Comparison of ENCODE assay signal across 22 mouse cellular contexts in the genomic region with DNA sequence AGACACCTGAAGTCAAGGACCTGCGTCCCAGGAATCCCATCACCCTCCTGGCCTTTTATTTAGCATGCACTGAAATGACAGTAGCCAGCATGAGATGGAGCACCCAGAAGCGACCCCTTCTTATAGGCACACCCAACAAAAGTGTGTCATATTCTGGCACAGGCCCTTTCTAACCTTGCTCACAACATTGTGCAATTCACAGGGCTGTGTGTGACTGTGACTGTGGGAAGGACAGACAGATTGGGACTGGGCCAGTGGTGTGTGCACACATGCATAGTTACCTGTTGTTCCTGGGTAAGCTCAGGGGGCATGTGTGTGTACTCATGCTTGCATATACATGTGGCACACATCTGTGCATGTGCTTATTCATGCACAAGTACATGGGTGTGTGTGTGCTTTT. TPM values are rescaled to one million over a fixed set of nuclear protein-coding genes. Genes with fewer than 3 reads are reported as not detected.
"Had no signal": no experiment of that assay in that cellular context is flagged by ENCODE, and none has a peak within 500 bp of the region (broad histone marks: within the 10 kb centered on the region; RNA-seq: fewer than 3 reads in every experiment).

No protein-coding gene starts in this region.

- H3K4me3 ChIP-seq: layer of hippocampus, adult 2 months; liver, embryonic 13.5 days; midbrain, embryonic 12.5 days; midbrain, embryonic 15.5 days; neural tube, embryonic 12.5 days; neural tube, embryonic 15.5 days; stomach, embryonic 15.5 days had no signal

- H3K9ac ChIP-seq: liver, embryonic 13.5 days; midbrain, embryonic 12.5 days; midbrain, embryonic 15.5 days; neural tube, embryonic 12.5 days; neural tube, embryonic 15.5 days; stomach, embryonic 15.5 days had no signal

- ATAC-seq: midbrain, embryonic 15.5 days had no signal

- H3K4me2 ChIP-seq: liver, embryonic 13.5 days; midbrain, embryonic 12.5 days; midbrain, embryonic 15.5 days; neural tube, embryonic 12.5 days; neural tube, embryonic 15.5 days; stomach, embryonic 15.5 days had no signal

- H3K27me3 ChIP-seq: midbrain, embryonic 15.5 days; neural tube, embryonic 15.5 days; stomach, embryonic 15.5 days had no signal

- DNase-seq: kidney, adult 9 months; kidney, postnatal 10 days; layer of hippocampus, adult 9-11 months; liver, embryonic 13.5 days; lung, adult 2 months; lung, postnatal 14 days; lung, postnatal 4 days; right cerebral cortex, adult 18-20 months; right cerebral cortex, postnatal 14 days; right cerebral cortex, postnatal 4 days; thymus, postnatal 25 days had no signal

- H3K9me3 ChIP-seq: liver, embryonic 13.5 days; midbrain, embryonic 12.5 days; midbrain, embryonic 15.5 days; neural tube, embryonic 12.5 days; neural tube, embryonic 15.5 days; stomach, embryonic 15.5 days had no signal

- H3K36me3 ChIP-seq: liver, embryonic 13.5 days; midbrain, embryonic 12.5 days; midbrain, embryonic 15.5 days; neural tube, embryonic 12.5 days; neural tube, embryonic 15.5 days; stomach, embryonic 15.5 days had no signal

- H3K4me1 ChIP-seq: liver, embryonic 13.5 days; midbrain, embryonic 12.5 days; midbrain, embryonic 15.5 days; stomach, embryonic 15.5 days had no signal

- H3K27ac ChIP-seq: layer of hippocampus, adult 2 months; liver, embryonic 13.5 days; midbrain, embryonic 12.5 days; midbrain, embryonic 15.5 days; neural tube, embryonic 12.5 days; neural tube, embryonic 15.5 days; stomach, embryonic 15.5 days had no signal

RNA-seq across cellular contexts. Expression of gene Foxo6, which starts 54.6 kb away (rescaled TPM):
- total RNA-seq: liver, adult 2 months; megakaryocyte progenitor cell, adult 5-6 weeks; megakaryocyte-erythroid progenitor cell, adult 5-6 weeks had no signal
- polyA plus RNA-seq: liver, embryonic 13.5 days; liver, embryonic 16.5 days; thymus, postnatal 0 days had no signal
